Mouse (Mus musculus) c-Kit-positive CD71-negative TER-119-negative erythroid progenitor cells, embryonic 14.5 days (primary cell): ENCODE results near the gene Gm4744.
"Not testable (repeated sequence)": the region's sequence is repeated elsewhere in the genome, so short reads cannot be mapped to it uniquely, and the experiment has no call there.

Experiments
- DNase-seq: peaks from one replicate; pipeline ENCODE4 v3.0.0-alpha.2; 2013; ENCODE audit warnings: low read depth

The Gm4744 gene

GRCm38 (mm10) chr6:40951770-40952169 is at the start of gene Gm4744:
Gene Gm4744, minus strand, starts transcription at chr6:40951870.
- DNase-seq = no peak

GRCm38 (mm10) chr6:40999379-40999778 is 47.7 kb upstream of the Gm4744 start, which contains the start of gene Gm2663:
Gene Gm2663, minus strand, starts transcription at chr6:40999479.
- DNase-seq = not testable (repeated sequence)

- not testable (repeated sequence) for DNase-seq
Measured at GRCm38 (mm10) chr6:40964454-40964853, 12.8 kb upstream of the Gm4744 start, which contains the start of gene 1810009J06Rik. Gene 1810009J06Rik, plus strand, starts transcription at chr6:40964754.

GRCm38 (mm10) chr6:40953716-40954115 is 2.0 kb upstream of the Gm4744 start:
- no peak for DNase-seq

GRCm38 (mm10) chr6:40940457-40940856 is 11.2 kb downstream of the Gm4744 start, which contains the start of gene 1700074P13Rik:
Gene 1700074P13Rik, minus strand, starts transcription at chr6:40940557.
- no peak for DNase-seq

- DNase-seq = no peak
Measured at GRCm38 (mm10) chr6:40919954-40920353, 31.7 kb downstream of the Gm4744 start.

GRCm38 (mm10) chr6:40900287-40900686 is 51.4 kb downstream of the Gm4744 start, which contains the start of gene Prss58:
Gene Prss58, minus strand, starts transcription at chr6:40900387.
- no peak for DNase-seq
